Mouse (Mus musculus): ENCODE results near the gene Aldh3b3. TPM values are rescaled to one million over a fixed set of nuclear protein-coding genes. Genes with fewer than 3 reads are reported as not detected.
A peak's percentile ranks its signal among the peaks of the same experiment; 100 is the strongest.

The Aldh3b3 gene
- polyA plus RNA-seq, 1 experiment from 2014 or later, result not detected

DNA sequence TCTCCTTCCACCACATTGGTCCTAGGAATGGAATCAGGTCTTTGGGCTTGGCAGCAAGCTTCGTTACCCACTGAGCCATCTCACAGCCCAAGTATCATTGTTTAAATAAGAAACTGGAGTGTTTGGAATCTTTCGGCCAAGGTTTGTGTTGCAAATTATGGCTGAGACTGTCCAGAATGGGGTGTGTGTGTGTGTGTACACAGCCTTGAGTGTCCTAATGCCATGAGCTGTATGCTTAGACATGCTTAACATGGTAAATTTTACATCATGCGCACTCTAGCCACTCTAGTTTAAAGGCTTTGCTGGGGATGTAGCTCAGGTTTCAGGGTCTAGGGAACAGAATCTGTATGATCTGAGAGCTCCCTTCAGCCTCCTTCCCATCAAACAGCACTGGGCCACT, 37.1 kb downstream of the Aldh3b3 start:
- Histone ChIP-seq H3K4me1 (replicated peaks; ENCODE audit: control insufficient read depth, insufficient read depth, low read length) (peaks cover 6% of the 10 kb centered on the region), H3K27ac (ENCODE audit: low read length) (no peak overlapping the region), H3K9ac (replicated peaks; ENCODE audit: low read depth, low read length) (no peak overlapping the region), H3K36me3 (ENCODE audit: control insufficient read depth, insufficient read depth) (no peaks in the 10 kb centered on the region), H3K4me2 (ENCODE audit: low read length) (no peak overlapping the region), H3K4me3 (replicated peaks; ENCODE audit: low read length) (no peak overlapping the region), H3K27me3 (replicated peaks; ENCODE audit: control insufficient read depth, insufficient read depth, low read length) (no peaks in the 10 kb centered on the region), H3K9me3 (ENCODE audit: control insufficient read depth, low read length) (no peaks in the 10 kb centered on the region)
- no peak for ATAC-seq
- 89% methylated on average over 3 of the region's 3 CpGs for WGBS

DNA sequence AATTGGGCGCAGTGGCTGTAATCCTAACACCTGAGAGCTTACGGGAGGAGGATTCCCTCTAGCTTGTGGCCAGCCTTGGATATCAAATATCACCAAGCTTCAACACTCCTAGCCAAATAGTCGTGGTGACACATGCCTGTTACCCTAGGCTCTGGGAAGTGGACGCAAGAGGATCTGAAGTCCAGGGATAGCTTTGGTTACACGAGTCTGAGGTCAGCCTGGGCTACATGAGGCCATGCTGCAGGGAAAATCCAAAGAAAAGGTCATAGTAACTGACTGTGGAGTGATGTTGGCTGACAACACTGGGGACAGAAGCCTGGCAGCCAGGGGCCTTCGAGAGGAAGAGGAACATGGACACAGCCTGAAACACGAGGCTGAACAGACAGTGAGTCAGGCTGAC, 37.7 kb downstream of the Aldh3b3 start:
- no peak overlapping the region for H3K9ac ChIP-seq (replicated peaks; ENCODE audit: low read depth, low read length)
- no peaks in the 10 kb centered on the region for H3K9me3 ChIP-seq (ENCODE audit: control insufficient read depth, low read length)
- H3K27me3 ChIP-seq (replicated peaks; ENCODE audit: control insufficient read depth, insufficient read depth, low read length), result no peaks in the 10 kb centered on the region
- no peaks in the 10 kb centered on the region for H3K36me3 ChIP-seq (ENCODE audit: control insufficient read depth, insufficient read depth)
- H3K27ac ChIP-seq (ENCODE audit: low read length), result no peak overlapping the region
- 74% methylated on average over 7 of the region's 7 CpGs for WGBS
- H3K4me1 ChIP-seq (replicated peaks; ENCODE audit: control insufficient read depth, insufficient read depth, low read length), result peaks cover 8% of the 10 kb centered on the region
- no peak overlapping the region for H3K4me2 ChIP-seq (ENCODE audit: low read length)
- H3K4me3 ChIP-seq (replicated peaks; ENCODE audit: low read length), result no peak overlapping the region
- no peak for ATAC-seq

DNA sequence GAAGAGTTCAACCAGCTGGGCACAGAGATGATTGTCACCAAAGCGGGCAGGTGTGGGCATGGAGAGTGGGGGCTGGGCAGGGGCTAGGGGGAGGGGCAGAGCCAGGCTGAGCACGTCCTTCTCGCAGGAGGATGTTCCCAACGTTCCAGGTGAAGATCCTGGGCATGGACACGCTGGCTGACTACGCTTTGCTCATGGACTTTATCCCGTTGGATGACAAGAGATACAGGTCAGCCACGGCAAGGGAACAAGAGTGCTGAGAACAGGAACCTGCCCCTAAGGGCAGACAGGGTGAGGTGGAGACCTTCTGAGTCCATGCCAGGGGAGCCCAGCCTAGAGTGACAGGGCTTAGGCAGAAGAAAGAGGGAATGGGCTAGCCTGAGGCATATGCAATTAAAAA, 38.3 kb downstream of the Aldh3b3 start:
- Histone ChIP-seq H3K27me3 (replicated peaks; ENCODE audit: control insufficient read depth, insufficient read depth, low read length) (no peaks in the 10 kb centered on the region), H3K9me3 (ENCODE audit: control insufficient read depth, low read length) (no peaks in the 10 kb centered on the region), H3K9ac (replicated peaks; ENCODE audit: low read depth, low read length) (no peak overlapping the region), H3K4me1 (replicated peaks; ENCODE audit: control insufficient read depth, insufficient read depth, low read length) (peaks cover 13% of the 10 kb centered on the region), H3K4me3 (replicated peaks; ENCODE audit: low read length) (no peak overlapping the region), H3K4me2 (ENCODE audit: low read length) (no peak overlapping the region), H3K36me3 (ENCODE audit: control insufficient read depth, insufficient read depth) (no peaks in the 10 kb centered on the region), H3K27ac (ENCODE audit: low read length) (no peak overlapping the region)
- 81% methylated on average over 8 of the region's 8 CpGs for WGBS
- no peak for ATAC-seq

DNA sequence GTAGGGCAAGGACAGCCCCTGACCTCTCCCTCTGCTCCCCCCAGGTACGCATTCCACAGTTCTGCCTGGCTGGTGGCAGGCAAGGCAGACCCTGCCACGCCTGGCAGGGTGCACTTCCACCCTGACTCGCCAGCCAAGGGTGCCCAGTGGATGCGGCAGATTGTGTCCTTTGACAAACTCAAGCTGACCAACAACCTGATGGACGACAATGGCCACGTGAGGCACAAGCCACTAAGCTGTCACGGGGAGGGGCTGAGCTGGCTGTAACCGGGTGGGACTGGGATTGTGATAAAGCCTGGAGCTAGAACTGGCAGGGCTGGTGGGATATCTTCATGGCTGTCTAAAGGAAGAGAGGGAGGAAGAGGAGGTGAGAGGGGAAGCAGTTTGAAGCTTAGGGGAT, 38.8 kb downstream of the Aldh3b3 start:
- no peak overlapping the region for H3K27ac ChIP-seq (ENCODE audit: low read length)
- no peaks in the 10 kb centered on the region for H3K9me3 ChIP-seq (ENCODE audit: control insufficient read depth, low read length)
- WGBS, result 65% methylated on average over 8 of the region's 8 CpGs
- no peaks in the 10 kb centered on the region for H3K36me3 ChIP-seq (ENCODE audit: control insufficient read depth, insufficient read depth)
- no peak for ATAC-seq
- no peaks in the 10 kb centered on the region for H3K27me3 ChIP-seq (replicated peaks; ENCODE audit: control insufficient read depth, insufficient read depth, low read length)
- no peak overlapping the region for H3K4me2 ChIP-seq (ENCODE audit: low read length)
- H3K9ac ChIP-seq (replicated peaks; ENCODE audit: low read depth, low read length), result no peak overlapping the region
- H3K4me3 ChIP-seq (replicated peaks; ENCODE audit: low read length), result no peak overlapping the region
- peaks cover 13% of the 10 kb centered on the region for H3K4me1 ChIP-seq (replicated peaks; ENCODE audit: control insufficient read depth, insufficient read depth, low read length)

DNA sequence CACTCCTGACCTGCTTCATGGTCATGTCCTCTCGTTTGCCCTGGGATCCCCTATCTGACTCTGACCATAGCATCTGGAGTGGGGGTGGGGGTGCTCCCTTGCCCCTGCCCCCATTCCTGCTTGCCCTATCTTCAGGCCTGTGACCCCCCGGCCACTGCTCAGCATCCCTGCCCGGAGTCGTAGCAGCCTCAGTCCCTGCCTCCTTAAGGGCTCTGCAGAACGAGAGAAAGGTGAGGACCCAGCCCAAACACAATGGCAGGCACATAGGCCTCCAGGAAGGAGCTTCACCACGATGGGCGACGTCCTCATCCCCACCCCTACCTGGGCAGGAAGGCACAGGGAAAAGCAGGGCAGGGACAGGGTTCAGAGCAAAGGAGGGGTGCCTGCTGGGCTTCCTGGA, 39.9 kb downstream of the Aldh3b3 start:
- Histone ChIP-seq H3K9ac (replicated peaks; ENCODE audit: low read depth, low read length) (no peak overlapping the region), H3K27ac (ENCODE audit: low read length) (no peak overlapping the region), H3K4me1 (replicated peaks; ENCODE audit: control insufficient read depth, insufficient read depth, low read length) (peaks cover 13% of the 10 kb centered on the region), H3K36me3 (ENCODE audit: control insufficient read depth, insufficient read depth) (no peaks in the 10 kb centered on the region), H3K9me3 (ENCODE audit: control insufficient read depth, low read length) (no peaks in the 10 kb centered on the region), H3K4me3 (replicated peaks; ENCODE audit: low read length) (no peak overlapping the region), H3K4me2 (ENCODE audit: low read length) (no peak overlapping the region), H3K27me3 (replicated peaks; ENCODE audit: control insufficient read depth, insufficient read depth, low read length) (no peaks in the 10 kb centered on the region)
- no peak for ATAC-seq
- 68% methylated on average over 8 of the region's 8 CpGs for WGBS

DNA sequence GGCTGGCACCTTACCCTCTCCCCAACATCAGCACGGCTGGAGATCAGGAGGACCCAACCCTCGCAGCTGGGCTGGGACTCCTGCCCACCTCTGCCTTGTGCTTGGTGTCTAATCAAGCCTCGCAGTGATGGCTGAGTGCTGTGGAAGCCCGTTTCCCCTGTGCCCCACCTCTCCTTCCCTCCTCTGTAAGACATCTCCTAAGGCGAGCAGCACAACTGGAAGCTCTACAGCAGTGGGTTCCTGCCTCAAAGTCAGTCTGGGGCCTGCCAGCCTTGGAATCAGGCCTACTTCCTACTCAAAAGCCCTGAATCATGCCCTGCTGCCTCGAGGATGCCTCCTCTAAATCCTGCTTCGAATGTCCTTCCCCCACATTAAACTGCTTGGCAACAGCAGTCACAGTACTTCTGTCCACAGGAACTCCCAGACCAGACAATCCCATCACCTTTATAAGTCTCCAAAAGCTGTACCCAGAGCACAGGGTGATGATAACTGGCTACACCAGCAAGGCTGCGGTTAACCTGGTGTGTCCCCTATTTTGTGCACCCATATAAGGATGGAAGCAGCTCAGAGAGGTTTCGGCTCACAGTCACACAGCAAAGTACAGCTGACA, 40.8 kb downstream of the Aldh3b3 start:
- Histone ChIP-seq H3K4me3 (replicated peaks; ENCODE audit: low read length) (no peak overlapping the region; the same call in 1 of the 2 replicates), H3K9ac (replicated peaks; ENCODE audit: low read depth, low read length) (no peak overlapping the region; the same call in 1 of the 2 replicates), H3K4me1 (replicated peaks; ENCODE audit: control insufficient read depth, insufficient read depth, low read length) (peaks cover 13% of the 10 kb centered on the region), H3K36me3 (ENCODE audit: control insufficient read depth, insufficient read depth) (no peaks in the 10 kb centered on the region), H3K27me3 (replicated peaks; ENCODE audit: control insufficient read depth, insufficient read depth, low read length) (no peaks in the 10 kb centered on the region), H3K27ac (ENCODE audit: low read length) (no peak overlapping the region), H3K4me2 (ENCODE audit: low read length) (peak overlapping the region; percentile 74), H3K9me3 (ENCODE audit: control insufficient read depth, low read length) (no peaks in the 10 kb centered on the region)
- no peak for ATAC-seq
- WGBS, result 89% methylated on average over 9 of the region's 9 CpGs

DNA sequence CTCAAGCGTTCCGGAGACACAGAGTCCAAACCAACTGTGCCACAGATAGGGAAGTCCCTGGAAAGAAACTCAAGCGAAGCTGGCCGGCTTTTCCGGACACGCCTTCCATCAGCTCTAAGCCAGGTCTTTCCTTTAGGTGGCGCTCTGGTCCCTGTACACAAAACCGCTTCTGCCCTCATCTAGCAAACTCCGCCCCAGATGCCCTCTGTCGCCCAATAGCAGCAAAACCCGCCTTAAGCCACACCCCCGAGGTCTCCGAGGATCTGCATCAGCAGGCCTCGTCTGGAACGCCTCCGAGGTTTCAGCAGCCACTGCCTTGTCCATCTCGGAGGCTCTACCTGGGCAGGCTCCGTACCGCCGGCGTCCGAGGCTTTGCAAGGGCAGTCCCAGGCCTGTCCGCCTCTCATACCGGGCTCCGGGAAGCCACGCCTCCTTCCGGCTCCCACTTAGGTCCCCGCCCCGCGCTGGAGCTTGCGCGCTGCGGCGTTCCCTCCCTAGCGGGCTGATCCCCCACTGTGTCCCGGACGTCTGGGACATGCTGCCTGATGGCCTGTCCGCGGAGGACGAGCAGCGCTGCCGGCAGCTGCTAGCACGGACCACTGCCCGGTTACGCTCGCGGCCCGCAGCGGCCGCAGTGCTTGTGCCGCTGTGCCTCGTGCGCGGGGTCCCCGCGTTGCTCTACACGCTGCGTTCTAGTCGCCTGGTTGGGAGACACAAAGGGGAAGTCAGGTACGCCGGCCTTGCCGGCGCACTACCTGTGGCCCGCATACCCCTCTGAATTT, 41.9 kb downstream of the Aldh3b3 start, which contains the start of the genes Nudt8 and Gm49405:
TSS of gene Nudt8 (plus strand) at position 462 of the 782 bp plus-strand sequence.
TSS of gene Gm49405 (plus strand) at position 508 of the 782 bp plus-strand sequence.
- H3K4me3 ChIP-seq (replicated peaks; ENCODE audit: low read length), result peak within 1 kb of the TSS; percentile 92
- WGBS, result under 1% methylated on average over 64 of the region's 64 CpGs
- ATAC-seq, result peak; percentile 94
- peaks cover 13% of the 10 kb centered on the region for H3K4me1 ChIP-seq (replicated peaks; ENCODE audit: control insufficient read depth, insufficient read depth, low read length)
- H3K9ac ChIP-seq (replicated peaks; ENCODE audit: low read depth, low read length), result peak within 1 kb of the TSS; percentile 99
- H3K4me2 ChIP-seq (ENCODE audit: low read length), result peak within 1 kb of the TSS; percentile 74
- H3K36me3 ChIP-seq (ENCODE audit: control insufficient read depth, insufficient read depth), result no peaks in the 10 kb centered on the region
- peak within 1 kb of the TSS; percentile 98 for H3K27ac ChIP-seq (ENCODE audit: low read length)
- no peaks in the 10 kb centered on the region for H3K27me3 ChIP-seq (replicated peaks; ENCODE audit: control insufficient read depth, insufficient read depth, low read length)
- no peaks in the 10 kb centered on the region for H3K9me3 ChIP-seq (ENCODE audit: control insufficient read depth, low read length)

DNA sequence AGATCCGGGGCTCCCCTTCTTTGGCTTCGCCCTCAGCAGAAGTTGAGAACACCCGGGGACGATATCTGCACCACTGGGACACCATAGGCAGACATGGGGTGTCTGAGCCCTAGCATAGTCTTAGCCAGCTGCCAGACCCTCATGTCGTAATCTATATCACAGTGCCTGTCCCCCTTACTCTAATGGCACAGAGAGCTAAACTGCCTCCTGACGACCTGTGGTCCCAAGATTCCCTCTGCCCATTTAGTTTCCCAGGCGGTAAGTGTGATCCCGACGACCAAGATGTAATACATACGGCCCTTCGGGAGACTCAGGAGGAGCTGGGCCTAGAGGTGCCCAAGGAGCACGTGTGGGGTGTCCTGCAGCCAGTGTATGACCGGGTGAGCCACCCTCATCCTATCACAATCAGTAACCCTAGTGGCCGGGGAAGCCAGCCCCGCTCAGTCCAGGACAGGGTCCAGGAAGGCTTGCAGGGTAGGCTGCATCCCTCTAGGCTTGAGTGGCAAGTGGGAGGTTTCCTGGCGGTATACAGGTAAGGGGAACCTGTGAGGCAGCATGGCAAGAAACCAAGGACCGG, 42.6 kb downstream of the Aldh3b3 start:
- peak overlapping the region; percentile 74 for H3K4me2 ChIP-seq (ENCODE audit: low read length)
- H3K9ac ChIP-seq (replicated peaks; ENCODE audit: low read depth, low read length), result peak overlapping the region; percentile 99
- H3K27me3 ChIP-seq (replicated peaks; ENCODE audit: control insufficient read depth, insufficient read depth, low read length), result no peaks in the 10 kb centered on the region
- peak; percentile 23 for ATAC-seq
- H3K9me3 ChIP-seq (ENCODE audit: control insufficient read depth, low read length), result no peaks in the 10 kb centered on the region
- H3K36me3 ChIP-seq (ENCODE audit: control insufficient read depth, insufficient read depth), result no peaks in the 10 kb centered on the region; the same call in 1 of the 2 replicates
- WGBS, result 16% methylated on average over 17 of the region's 17 CpGs
- H3K4me1 ChIP-seq (replicated peaks; ENCODE audit: control insufficient read depth, insufficient read depth, low read length), result peaks cover 13% of the 10 kb centered on the region
- peak overlapping the region; percentile 92 for H3K4me3 ChIP-seq (replicated peaks; ENCODE audit: low read length)
- peak overlapping the region; percentile 98 for H3K27ac ChIP-seq (ENCODE audit: low read length)

DNA sequence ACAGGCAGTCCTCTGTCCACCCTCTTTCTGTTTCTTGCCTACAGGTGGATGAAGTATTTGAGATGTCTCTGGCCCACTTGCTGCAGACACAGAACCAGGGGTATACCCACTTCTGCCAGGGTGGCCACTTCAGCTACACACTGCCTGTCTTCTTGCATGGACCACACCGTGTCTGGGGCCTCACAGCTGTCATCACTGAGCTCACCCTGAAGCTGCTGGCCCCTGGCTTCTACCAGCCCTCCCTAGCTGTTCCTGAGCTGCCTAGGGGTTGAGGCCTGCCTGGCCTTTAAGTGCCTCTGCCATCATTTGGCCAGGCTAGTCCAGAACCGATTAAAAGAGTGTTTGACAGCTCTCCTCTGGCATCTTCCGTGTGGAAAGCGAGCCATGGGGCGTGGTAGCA, 43.3 kb downstream of the Aldh3b3 start:
- no peaks in the 10 kb centered on the region for H3K9me3 ChIP-seq (ENCODE audit: control insufficient read depth, low read length)
- no peak overlapping the region for H3K27ac ChIP-seq (ENCODE audit: low read length)
- H3K4me3 ChIP-seq (replicated peaks; ENCODE audit: low read length), result no peak overlapping the region
- H3K27me3 ChIP-seq (replicated peaks; ENCODE audit: control insufficient read depth, insufficient read depth, low read length), result no peaks in the 10 kb centered on the region
- ATAC-seq, result no peak
- no peak overlapping the region for H3K4me2 ChIP-seq (ENCODE audit: low read length)
- H3K9ac ChIP-seq (replicated peaks; ENCODE audit: low read depth, low read length), result no peak overlapping the region
- H3K36me3 ChIP-seq (ENCODE audit: control insufficient read depth, insufficient read depth), result peaks cover 2% of the 10 kb centered on the region
- WGBS, result 85% methylated on average over 5 of the region's 5 CpGs
- peaks cover 13% of the 10 kb centered on the region for H3K4me1 ChIP-seq (replicated peaks; ENCODE audit: control insufficient read depth, insufficient read depth, low read length)
